Mouse (Mus musculus): ENCODE measurements around the gene Scgb3a1. TPM values are rescaled to one million over a fixed set of nuclear protein-coding genes. Genes with fewer than 3 reads are reported as not detected.

Scgb3a1 gene
- polyA plus RNA-seq (2012; rRNA removed) = 0.29 and 0.50 TPM in 2 replicates

GRCm38 (mm10) chr11:49663310-49663709 lies at the start of gene Scgb3a1:
Gene Scgb3a1, plus strand, starts transcription at chr11:49663610.
- DNase-seq (ENCODE audit: extremely low spot score in 1 of 2, low spot score in 1 of 2) = no peak

DNA sequence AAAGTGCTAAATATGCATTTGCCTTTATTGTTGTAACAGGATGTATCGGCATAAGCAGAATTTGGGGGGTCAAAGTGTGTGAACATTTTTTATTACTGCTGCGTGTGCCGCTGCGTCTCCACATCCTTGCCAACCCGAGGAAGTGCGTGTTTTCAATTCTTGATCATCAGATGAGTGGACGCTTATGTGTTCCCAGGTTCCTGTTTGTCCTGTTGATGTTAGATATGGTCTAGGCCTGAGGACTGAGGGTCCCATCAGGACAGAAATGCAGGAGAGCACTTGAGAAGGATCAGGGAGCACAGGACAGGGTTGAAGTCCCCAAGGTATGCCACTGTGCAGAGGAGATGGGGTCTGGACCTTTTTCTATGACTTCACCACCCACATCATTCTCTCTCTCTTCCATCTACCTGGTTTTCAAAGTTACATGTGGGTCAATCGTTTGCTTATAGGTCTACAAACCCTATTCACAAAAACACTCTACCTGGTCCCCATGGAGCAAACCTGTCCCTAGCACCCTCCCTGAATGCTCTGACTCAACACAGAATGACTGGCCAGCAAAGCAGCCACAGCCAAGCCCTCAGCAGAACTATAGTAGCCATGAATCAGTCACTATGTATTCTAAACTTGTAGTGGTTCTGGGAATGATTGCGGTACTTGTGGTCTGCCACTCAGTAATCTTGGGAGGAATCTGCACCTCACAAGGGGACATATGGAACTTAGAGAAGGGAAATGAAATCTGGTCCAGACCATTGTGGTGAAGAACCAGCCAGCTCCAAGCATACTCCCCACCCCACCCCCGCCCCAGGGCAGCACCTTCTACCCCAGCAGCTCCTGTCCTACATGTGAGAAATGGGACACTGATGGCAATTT lies 47.3 kb upstream of the Scgb3a1 start:
- DNase-seq (ENCODE audit: extremely low spot score in 1 of 2, low spot score in 1 of 2) = no peak

DNA sequence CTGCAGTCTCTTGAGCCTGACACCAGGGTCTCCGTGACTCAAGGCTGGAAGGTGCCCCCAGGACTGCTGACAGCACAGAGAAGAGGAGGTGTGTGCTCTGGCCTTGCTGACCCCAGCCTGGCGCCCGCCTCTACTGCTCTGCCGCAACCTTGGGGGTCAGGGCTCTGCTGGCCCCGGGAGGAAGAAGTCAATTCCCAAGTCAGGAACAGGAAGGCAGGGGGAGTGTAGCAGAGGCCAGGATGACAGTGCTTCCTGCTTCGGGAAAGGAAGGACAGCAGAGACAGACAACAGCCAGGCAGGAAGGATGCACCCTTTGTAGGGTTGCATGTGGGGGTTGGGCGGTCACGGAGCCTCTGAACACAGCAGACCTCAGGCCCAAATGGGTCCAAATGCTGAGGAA lies 44.9 kb upstream of the Scgb3a1 start:
- no peak for DNase-seq (ENCODE audit: extremely low spot score in 1 of 2, low spot score in 1 of 2)

GRCm38 (mm10) chr11:49621953-49622352 lies 41.5 kb upstream of the Scgb3a1 start:
- DNase-seq (ENCODE audit: extremely low spot score in 1 of 2, low spot score in 1 of 2) = no peak

- DNase-seq (ENCODE audit: extremely low spot score in 1 of 2, low spot score in 1 of 2) = no peak
Measured at GRCm38 (mm10) chr11:49624156-49624555, 39.3 kb upstream of the Scgb3a1 start.

- no peak for DNase-seq (ENCODE audit: extremely low spot score in 1 of 2, low spot score in 1 of 2)
Measured at GRCm38 (mm10) chr11:49625863-49626262, 37.5 kb upstream of the Scgb3a1 start.

- DNase-seq (ENCODE audit: extremely low spot score in 1 of 2, low spot score in 1 of 2) = no peak
Measured at GRCm38 (mm10) chr11:49626748-49627147, 36.7 kb upstream of the Scgb3a1 start.

GRCm38 (mm10) chr11:49631154-49631553 lies 32.3 kb upstream of the Scgb3a1 start:
- no peak for DNase-seq (ENCODE audit: extremely low spot score in 1 of 2, low spot score in 1 of 2)

DNA sequence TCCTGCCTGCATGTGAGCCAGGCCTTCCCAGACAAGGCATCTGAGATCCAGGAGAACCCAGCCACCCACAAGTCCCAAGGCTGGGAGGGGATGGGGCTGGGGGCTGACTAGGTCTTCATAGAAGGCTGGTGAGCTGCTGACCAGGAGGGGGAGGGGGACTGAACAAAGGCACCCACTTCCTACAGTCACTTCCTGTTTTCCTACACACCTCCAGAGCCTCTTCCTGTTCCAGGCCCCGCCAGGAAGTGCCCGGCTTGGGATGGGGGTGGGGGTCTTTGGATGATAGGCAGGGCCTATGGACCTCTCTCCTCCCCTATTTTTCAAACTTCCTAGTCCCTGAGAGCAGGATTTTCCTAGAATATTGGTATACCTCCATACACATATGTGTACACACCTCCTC lies 31.2 kb upstream of the Scgb3a1 start:
- DNase-seq (ENCODE audit: extremely low spot score in 1 of 2, low spot score in 1 of 2) = no peak

- no peak for DNase-seq (ENCODE audit: extremely low spot score in 1 of 2, low spot score in 1 of 2)
Measured at GRCm38 (mm10) chr11:49634101-49634500, 29.3 kb upstream of the Scgb3a1 start.

- no peak for DNase-seq (ENCODE audit: extremely low spot score in 1 of 2, low spot score in 1 of 2)
Measured at GRCm38 (mm10) chr11:49635671-49636070, 27.7 kb upstream of the Scgb3a1 start.

DNA sequence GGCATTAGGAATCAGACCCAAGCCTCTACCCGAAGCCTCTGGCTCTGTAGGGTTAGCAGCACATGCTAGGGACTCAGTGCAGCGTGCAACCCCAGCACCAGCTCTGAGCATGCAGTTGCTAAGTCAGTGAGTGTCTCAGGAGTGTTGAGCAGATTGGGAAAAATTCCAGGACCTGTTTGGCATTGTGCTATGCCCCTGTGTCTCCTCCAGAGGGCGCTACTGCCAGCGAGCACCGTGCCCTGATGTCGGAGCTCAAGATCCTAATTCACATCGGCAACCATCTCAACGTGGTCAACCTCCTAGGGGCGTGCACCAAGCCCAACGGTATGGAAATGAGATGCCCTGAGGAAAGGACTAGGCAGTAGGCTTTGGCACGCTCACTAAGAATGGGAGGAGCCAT lies 27.0 kb upstream of the Scgb3a1 start:
- DNase-seq (ENCODE audit: extremely low spot score in 1 of 2, low spot score in 1 of 2) = no peak

DNA sequence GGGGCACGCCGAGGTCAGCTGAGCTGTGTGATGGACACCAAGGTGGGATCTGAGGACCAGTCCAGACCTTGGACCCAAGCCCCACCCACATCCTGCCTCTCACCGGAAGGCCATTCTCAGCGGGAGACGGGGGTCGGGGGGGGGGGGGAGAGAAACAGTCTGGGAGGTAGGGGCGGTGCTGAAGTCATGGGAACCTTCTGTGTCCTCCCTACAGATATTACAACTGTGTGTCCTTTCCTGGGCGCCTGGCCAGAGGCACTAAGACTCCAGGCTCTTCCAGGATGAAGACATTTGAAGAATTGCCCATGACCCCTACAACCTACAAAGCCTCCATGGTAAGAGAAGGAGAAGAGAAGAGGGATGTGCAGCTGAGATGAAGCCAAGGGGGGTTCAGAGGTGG lies 17.7 kb upstream of the Scgb3a1 start:
- no peak for DNase-seq (ENCODE audit: extremely low spot score in 1 of 2, low spot score in 1 of 2)

- DNase-seq (ENCODE audit: extremely low spot score in 1 of 2, low spot score in 1 of 2) = peak in 1 of 2 experiments; percentile 28
Measured at GRCm38 (mm10) chr11:49650113-49650993, 13.1 kb upstream of the Scgb3a1 start.

DNA sequence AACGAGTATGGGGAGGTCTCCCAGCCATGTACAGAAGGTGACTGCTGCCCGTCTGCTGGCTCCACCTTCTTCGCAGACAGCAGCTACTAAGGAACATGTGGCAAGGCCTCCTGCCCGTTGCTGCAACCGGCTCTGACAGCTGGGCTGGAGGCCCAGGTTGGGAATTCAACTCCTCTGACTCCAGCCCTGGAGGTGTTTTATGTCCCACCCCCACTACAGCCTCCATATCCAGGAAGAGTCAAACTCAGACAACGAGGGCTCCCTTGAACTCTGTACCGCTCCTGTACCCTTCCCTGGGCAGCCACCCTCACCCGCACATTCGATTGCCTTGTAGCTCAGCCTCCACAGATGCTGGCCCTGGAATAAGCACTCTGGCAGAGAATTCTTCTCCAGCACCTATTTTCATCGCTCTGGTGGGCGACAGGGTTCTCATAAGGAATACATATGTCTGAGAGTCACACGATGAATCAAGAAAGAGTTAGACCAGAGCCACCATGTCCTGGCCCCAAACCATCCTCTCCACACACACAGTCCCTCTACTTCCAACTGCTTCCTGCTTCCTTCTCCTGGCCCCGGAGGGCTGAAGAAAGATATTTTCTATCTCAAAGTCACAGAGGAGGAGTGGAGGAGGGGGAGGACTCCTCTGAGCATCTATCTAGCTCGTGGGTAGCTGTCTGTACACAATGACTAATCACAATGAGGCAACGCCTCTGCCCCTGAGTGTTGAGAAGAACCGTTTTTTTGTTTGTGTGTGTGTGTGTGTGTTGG lies 12.2 kb upstream of the Scgb3a1 start:
- peak; percentile 43 to 69 for DNase-seq (ENCODE audit: extremely low spot score in 1 of 2, low spot score in 1 of 2)

- no peak for DNase-seq (ENCODE audit: extremely low spot score in 1 of 2, low spot score in 1 of 2)
Measured at GRCm38 (mm10) chr11:49651762-49652322, 11.6 kb upstream of the Scgb3a1 start.

DNA sequence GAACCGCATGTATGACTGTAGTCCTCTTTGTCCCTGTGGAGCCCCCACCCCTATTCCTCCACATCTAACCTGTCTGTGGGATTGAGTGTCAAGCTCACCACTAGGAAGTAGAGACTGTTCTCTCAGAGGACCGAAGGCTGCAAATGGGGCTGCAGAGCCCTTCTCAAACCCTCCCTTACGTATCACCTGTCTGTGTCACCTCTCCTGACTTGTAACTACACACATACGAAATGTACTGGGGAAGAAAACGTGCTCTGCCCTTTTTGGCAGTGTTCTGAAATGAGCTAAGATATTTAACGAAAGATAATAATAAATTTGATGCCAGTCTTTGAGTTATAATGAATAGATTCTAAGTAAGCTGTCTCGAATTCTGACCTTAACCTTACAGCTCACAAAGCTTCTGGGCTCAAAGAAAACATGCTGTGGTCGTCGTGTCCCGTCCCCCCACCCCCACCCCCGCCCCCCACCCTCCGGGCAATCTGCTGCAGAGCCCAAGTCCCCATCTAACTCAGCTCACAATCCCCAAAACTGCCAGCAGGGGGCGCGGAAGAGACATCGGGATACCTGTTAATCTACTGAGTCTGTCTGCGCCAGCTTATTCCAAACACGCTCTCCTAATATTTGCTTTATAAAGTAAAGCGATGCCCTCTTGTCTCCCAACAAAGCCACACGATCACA lies 10.9 kb upstream of the Scgb3a1 start:
- DNase-seq (ENCODE audit: extremely low spot score in 1 of 2, low spot score in 1 of 2) = peak; percentile 66 to 96

DNA sequence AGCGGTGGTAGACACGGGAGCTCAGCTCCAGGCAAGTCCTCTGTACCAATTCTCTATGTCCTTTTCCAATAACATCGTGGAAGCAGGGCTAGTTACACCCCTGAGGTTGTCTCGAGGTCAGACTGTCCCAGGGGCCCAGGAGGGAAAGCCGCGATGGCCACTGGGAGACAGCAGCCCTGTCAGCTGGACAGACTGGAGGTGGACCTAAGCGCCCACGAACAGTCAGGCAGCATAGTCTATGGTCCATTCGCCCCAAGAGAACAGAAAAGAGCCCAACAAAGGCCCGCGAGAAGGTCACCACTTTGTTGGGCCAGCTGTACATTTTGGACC lies 10.4 kb upstream of the Scgb3a1 start:
- DNase-seq (ENCODE audit: extremely low spot score in 1 of 2, low spot score in 1 of 2) = no peak

- no peak for DNase-seq (ENCODE audit: extremely low spot score in 1 of 2, low spot score in 1 of 2)
Measured at GRCm38 (mm10) chr11:49654651-49655050, 8.8 kb upstream of the Scgb3a1 start.

DNA sequence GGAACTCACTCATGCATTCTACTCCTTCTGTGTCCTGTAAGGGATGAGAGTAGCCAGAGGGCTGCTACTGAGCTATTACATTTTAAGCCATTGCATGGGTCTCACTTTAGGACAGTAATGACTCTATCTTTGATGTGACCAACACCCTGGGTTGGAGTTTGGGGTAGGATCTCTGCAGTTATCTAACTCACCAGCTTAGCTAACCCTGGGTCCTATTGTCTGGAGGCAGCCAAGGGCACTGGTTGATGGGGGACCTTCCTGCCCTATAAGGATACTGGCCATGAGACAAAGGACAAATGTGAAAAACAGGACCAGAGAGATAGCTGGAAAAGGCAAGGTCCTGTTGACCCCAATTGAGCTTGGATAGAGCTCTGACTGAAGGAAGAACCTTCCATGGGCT lies 7.9 kb upstream of the Scgb3a1 start:
- no peak for DNase-seq (ENCODE audit: extremely low spot score in 1 of 2, low spot score in 1 of 2)
